Mouse (Mus musculus): ENCODE data around the gene Slc19a3.

Slc19a3 gene

GRCm38 (mm10) chr1:83038109-83038672 lies at the start of gene Slc19a3:
TSS of gene Slc19a3 (minus strand) at chr1:83038448.
- peak; percentile 47 for DNase-seq (ENCODE audit: low read depth, low spot score)

GRCm38 (mm10) chr1:83084790-83085189 lies 46.5 kb upstream of the Slc19a3 start:
- DNase-seq (ENCODE audit: low read depth, low spot score), result no peak

GRCm38 (mm10) chr1:83077016-83077415 lies 38.8 kb upstream of the Slc19a3 start:
- DNase-seq (ENCODE audit: low read depth, low spot score), result no peak

- DNase-seq (ENCODE audit: low read depth, low spot score), result no peak
Measured at GRCm38 (mm10) chr1:83076190-83076917, 38.1 kb upstream of the Slc19a3 start.

- DNase-seq (ENCODE audit: low read depth, low spot score), result no peak
Measured at GRCm38 (mm10) chr1:83075526-83076189, 37.4 kb upstream of the Slc19a3 start.

GRCm38 (mm10) chr1:83067205-83067604 lies 29.0 kb upstream of the Slc19a3 start:
- no peak for DNase-seq (ENCODE audit: low read depth, low spot score)

- DNase-seq (ENCODE audit: low read depth, low spot score), result no peak
Measured at GRCm38 (mm10) chr1:83066577-83066976, 28.3 kb upstream of the Slc19a3 start.

GRCm38 (mm10) chr1:83064851-83065250 lies 26.6 kb upstream of the Slc19a3 start:
- no peak for DNase-seq (ENCODE audit: low read depth, low spot score)

GRCm38 (mm10) chr1:83060643-83061042 lies 22.4 kb upstream of the Slc19a3 start, which contains the start of gene Krtap28-13:
TSS of gene Krtap28-13 (plus strand) at chr1:83060930.
- no peak for DNase-seq (ENCODE audit: low read depth, low spot score)

- DNase-seq (ENCODE audit: low read depth, low spot score), result no peak
Measured at GRCm38 (mm10) chr1:83059278-83059677, 21.0 kb upstream of the Slc19a3 start, which contains the start of gene A030005K14Rik. TSS of gene A030005K14Rik (minus strand) at chr1:83059378.

GRCm38 (mm10) chr1:83058481-83058880 lies 20.2 kb upstream of the Slc19a3 start:
- no peak for DNase-seq (ENCODE audit: low read depth, low spot score)

- no peak for DNase-seq (ENCODE audit: low read depth, low spot score)
Measured at GRCm38 (mm10) chr1:83044882-83045427, 6.7 kb upstream of the Slc19a3 start, which contains the start of gene Gm47969. TSS of gene Gm47969 (plus strand) at chr1:83044932.

GRCm38 (mm10) chr1:83042380-83042779 lies 4.1 kb upstream of the Slc19a3 start, which contains the start of gene Krtap28-10:
TSS of gene Krtap28-10 (minus strand) at chr1:83042480.
- DNase-seq (ENCODE audit: low read depth, low spot score), result no peak

- DNase-seq (ENCODE audit: low read depth, low spot score), result no peak
Measured at GRCm38 (mm10) chr1:83039080-83039479, 832 bp upstream of the Slc19a3 start.

GRCm38 (mm10) chr1:83036892-83037667 lies 1.2 kb downstream of the Slc19a3 start:
- no peak for DNase-seq (ENCODE audit: low read depth, low spot score)

GRCm38 (mm10) chr1:83034509-83034908 lies 3.7 kb downstream of the Slc19a3 start:
- DNase-seq (ENCODE audit: low read depth, low spot score), result no peak

GRCm38 (mm10) chr1:83032508-83032907 lies 5.7 kb downstream of the Slc19a3 start:
- no peak for DNase-seq (ENCODE audit: low read depth, low spot score)

GRCm38 (mm10) chr1:83031950-83032349 lies 6.3 kb downstream of the Slc19a3 start:
- no peak for DNase-seq (ENCODE audit: low read depth, low spot score)

- no peak for DNase-seq (ENCODE audit: low read depth, low spot score)
Measured at GRCm38 (mm10) chr1:83016556-83016955, 21.7 kb downstream of the Slc19a3 start.

GRCm38 (mm10) chr1:83015329-83015879 lies 22.8 kb downstream of the Slc19a3 start:
- no peak for DNase-seq (ENCODE audit: low read depth, low spot score)

- no peak for DNase-seq (ENCODE audit: low read depth, low spot score)
Measured at GRCm38 (mm10) chr1:83014477-83014876, 23.8 kb downstream of the Slc19a3 start.
